Mouse (Mus musculus) hindbrain, embryonic 15.5 days (tissue): Measurements from ENCODE around the gene Rmnd5b. TPM values are rescaled to one million over a fixed set of nuclear protein-coding genes. Genes with fewer than 3 reads are reported as not detected.

ENCODE experiments used
- ATAC-seq: fragments of 200-750 bp; cut with Nextera tagmentation; 2 replicates; pipeline ENCODE4 v1.8.0; 2017; ENCODE audit warnings: low read depth, moderate number of reproducible peaks, moderate TSS enrichment; ENCODE audit not compliant: low FRiP score
- H3K27ac ChIP-seq: fragments of 300-500 bp; sonication (generic); replicated peaks from 2 replicates; pipeline ENCODE4 v1.5.1; 2015; ENCODE audit warnings: mild to moderate bottlenecking, inconsistent platforms
- H3K27me3 ChIP-seq: fragments of 300-500 bp; sonication (generic); 2 replicates; pipeline ENCODE4 v1.6.1; 2015; ENCODE audit warnings: control low read depth, inconsistent platforms
- H3K36me3 ChIP-seq: fragments of 300-500 bp; sonication (generic); 2 replicates; pipeline ENCODE4 v1.6.1; 2015; ENCODE audit warnings: control low read depth, inconsistent platforms
- H3K4me1 ChIP-seq: fragments of 300-500 bp; sonication (generic); replicated peaks from 2 replicates; pipeline ENCODE4 v1.6.1; 2015; ENCODE audit warnings: control low read depth, inconsistent platforms
- H3K4me2 ChIP-seq: fragments of 300-500 bp; sonication (generic); 2 replicates; pipeline ENCODE4 v1.6.1; 2015; ENCODE audit warnings: moderate library complexity, mild to moderate bottlenecking, inconsistent platforms
- H3K4me3 ChIP-seq: fragments of 300-500 bp; sonication (generic); 2 replicates; pipeline ENCODE4 v1.5.1; 2015; ENCODE audit warnings: mild to moderate bottlenecking, inconsistent platforms
- H3K9ac ChIP-seq: fragments of 300-500 bp; sonication (generic); 2 replicates; pipeline ENCODE4 v1.6.1; 2015; ENCODE audit warnings: inconsistent platforms
- H3K9me3 ChIP-seq: fragments of 300-500 bp; sonication (generic); 2 replicates; pipeline ENCODE4 v1.6.1; 2016; ENCODE audit warnings: control low read depth, inconsistent platforms
- WGBS: fragments of 180-500 bp; shearing (Covaris S2); methylation state at CpG from one replicate; pipeline ENCODE4 v1.1.7; 2015; 5-methylcytosine and 5-hydroxymethylcytosine counted together
- polyA plus RNA-seq: library from polyadenylated mRNA; unstranded; fragments of >200 nt; fragmentation: Nextera tagmentation; extraction: Ambion mirVana; gene quantifications from 2 replicates; pipeline ENCODE4 v1.2.1, GENCODE M21; 2015

The Rmnd5b gene
- polyA plus RNA-seq, 1 experiment from 2014 or later: 79.6 TPM

GRCm38 (mm10) chr11:51658705-51659104 lies 23.0 kb upstream of the Rmnd5b start:
- no peaks in the 10 kb centered on the region for H3K9me3 ChIP-seq
- 0 out of 2 replicates have a peak, but pooled peaks cover 3% of the 10 kb centered on the region for H3K4me1 ChIP-seq
- no peak overlapping the region for H3K4me3 ChIP-seq
- ATAC-seq: peak; percentile 34; the same call in 1 of the 2 replicates
- H3K27me3 ChIP-seq: no peaks in the 10 kb centered on the region
- H3K4me2 ChIP-seq: no peak overlapping the region
- H3K27ac ChIP-seq: no peak overlapping the region
- WGBS: 51% methylated on average over 6 of the region's 6 CpGs
- no peak overlapping the region for H3K9ac ChIP-seq
- no peaks in the 10 kb centered on the region for H3K36me3 ChIP-seq

- Histone ChIP-seq H3K4me3 (no peak overlapping the region), H3K27ac (no peak overlapping the region), H3K4me2 (no peak overlapping the region), H3K9me3 (no peaks in the 10 kb centered on the region), H3K9ac (no peak overlapping the region), H3K27me3 (no peaks in the 10 kb centered on the region), H3K36me3 (no peaks in the 10 kb centered on the region), H3K4me1 (0 out of 2 replicates have a peak, but pooled peaks cover 3% of the 10 kb centered on the region)
- WGBS: 61% methylated on average over 7 of the region's 7 CpGs
- no peak for ATAC-seq
These were observed 22.6 kb upstream of the Rmnd5b start for GRCm38 (mm10) chr11:51658291-51658690.

GRCm38 (mm10) chr11:51656798-51657521 lies 21.3 kb upstream of the Rmnd5b start:
- no peaks in the 10 kb centered on the region for H3K9me3 ChIP-seq
- H3K4me3 ChIP-seq: no peak overlapping the region
- WGBS: 81% methylated on average over 10 of the region's 10 CpGs
- H3K27me3 ChIP-seq: peaks cover 4% of the 10 kb centered on the region; the same call in 1 of the 2 replicates
- H3K4me2 ChIP-seq: no peak overlapping the region
- no peaks in the 10 kb centered on the region for H3K36me3 ChIP-seq
- H3K27ac ChIP-seq: no peak overlapping the region
- no peak overlapping the region for H3K9ac ChIP-seq
- H3K4me1 ChIP-seq: 0 out of 2 replicates have a peak, but pooled peaks cover 3% of the 10 kb centered on the region
- no peak for ATAC-seq

GRCm38 (mm10) chr11:51654891-51655290 lies 19.2 kb upstream of the Rmnd5b start:
- no peak for ATAC-seq
- Histone ChIP-seq H3K9ac (no peak overlapping the region), H3K4me1 (peaks cover 10% of the 10 kb centered on the region), H3K27me3 (peaks cover 7% of the 10 kb centered on the region; the same call in 1 of the 2 replicates), H3K27ac (no peak overlapping the region), H3K4me2 (no peak overlapping the region), H3K9me3 (no peaks in the 10 kb centered on the region), H3K36me3 (no peaks in the 10 kb centered on the region), H3K4me3 (no peak overlapping the region)
- WGBS: 94% methylated on average over 3 of the region's 3 CpGs

- Histone ChIP-seq H3K4me3 (no peak overlapping the region), H3K4me2 (no peak overlapping the region), H3K27me3 (peaks cover 7% of the 10 kb centered on the region; the same call in 1 of the 2 replicates), H3K9ac (no peak overlapping the region), H3K27ac (no peak overlapping the region), H3K4me1 (peaks cover 21% of the 10 kb centered on the region), H3K9me3 (no peaks in the 10 kb centered on the region), H3K36me3 (no peaks in the 10 kb centered on the region)
- WGBS: 89% methylated on average over 6 of the region's 6 CpGs
- ATAC-seq: no peak
These were observed 18.0 kb upstream of the Rmnd5b start for GRCm38 (mm10) chr11:51653736-51654135.

GRCm38 (mm10) chr11:51652889-51653418 lies 17.3 kb upstream of the Rmnd5b start:
- peaks cover 7% of the 10 kb centered on the region; the same call in 1 of the 2 replicates for H3K27me3 ChIP-seq
- WGBS: 93% methylated on average over 4 of the region's 4 CpGs

GRCm38 (mm10) chr11:51650691-51651515 lies 15.2 kb upstream of the Rmnd5b start, which contains the start of the genes N4bp3 and D930048N14Rik:
Gene N4bp3 (minus strand): TSS chr11:51650842.
Gene D930048N14Rik (plus strand): TSS chr11:51650954.
- Histone ChIP-seq H3K9me3 (no peaks in the 10 kb centered on the region), H3K27me3 (peaks cover 7% of the 10 kb centered on the region; the same call in 1 of the 2 replicates), H3K4me1 (peaks cover 24% of the 10 kb centered on the region), H3K36me3 (no peaks in the 10 kb centered on the region), H3K9ac (peak within 1 kb of the TSS; percentile 72), H3K4me3 (peak within 1 kb of the TSS; percentile 66), H3K4me2 (peak within 1 kb of the TSS; percentile 97), H3K27ac (peak within 1 kb of the TSS; percentile 6)
- WGBS: under 1% methylated on average over 63 of the region's 70 CpGs
- peak; percentile 76 for ATAC-seq

More at GRCm38 (mm10) chr11:51652889-51653418, 17.3 kb upstream of the Rmnd5b start:
- Histone ChIP-seq H3K36me3 (no peaks in the 10 kb centered on the region), H3K4me1 (peaks cover 24% of the 10 kb centered on the region), H3K4me2 (no peak overlapping the region), H3K9me3 (no peaks in the 10 kb centered on the region), H3K4me3 (no peak overlapping the region), H3K9ac (no peak overlapping the region), H3K27ac (no peak overlapping the region)
- no peak for ATAC-seq

GRCm38 (mm10) chr11:51650261-51650660 lies 14.6 kb upstream of the Rmnd5b start:
- peak; percentile 21; the same call in 1 of the 2 replicates for ATAC-seq
- WGBS: under 1% methylated on average over 30 of the region's 30 CpGs
- Histone ChIP-seq H3K27ac (peak overlapping the region; percentile 6; the same call in 1 of the 2 replicates), H3K36me3 (no peaks in the 10 kb centered on the region), H3K4me3 (peak overlapping the region; percentile 66), H3K27me3 (peaks cover 7% of the 10 kb centered on the region; the same call in 1 of the 2 replicates), H3K4me1 (peaks cover 31% of the 10 kb centered on the region), H3K4me2 (peak overlapping the region; percentile 97), H3K9me3 (no peaks in the 10 kb centered on the region), H3K9ac (peak overlapping the region; percentile 72)

- Histone ChIP-seq H3K4me1 (peaks cover 35% of the 10 kb centered on the region), H3K36me3 (no peaks in the 10 kb centered on the region), H3K9me3 (no peaks in the 10 kb centered on the region), H3K4me3 (peak overlapping the region; percentile 66), H3K27ac (no peak overlapping the region), H3K9ac (peak overlapping the region; percentile 72), H3K27me3 (peaks cover 7% of the 10 kb centered on the region; the same call in 1 of the 2 replicates), H3K4me2 (peak overlapping the region; percentile 97)
- WGBS: 5% methylated on average over 7 of the region's 7 CpGs
- ATAC-seq: no peak
These were observed 14.1 kb upstream of the Rmnd5b start for GRCm38 (mm10) chr11:51649889-51650199.

- 0 out of 2 replicates have a peak, but pooled peaks cover 2% of the 10 kb centered on the region for H3K36me3 ChIP-seq
- WGBS: 23% methylated on average over 11 of the region's 11 CpGs
- no peak for ATAC-seq
- peak overlapping the region; percentile 72 for H3K9ac ChIP-seq
- peaks cover 36% of the 10 kb centered on the region for H3K4me1 ChIP-seq
- peaks cover 7% of the 10 kb centered on the region; the same call in 1 of the 2 replicates for H3K27me3 ChIP-seq
- peak overlapping the region; percentile 66 for H3K4me3 ChIP-seq
- no peak overlapping the region for H3K27ac ChIP-seq
- H3K9me3 ChIP-seq: no peaks in the 10 kb centered on the region
- peak overlapping the region; percentile 97 for H3K4me2 ChIP-seq
These were observed 13.6 kb upstream of the Rmnd5b start for GRCm38 (mm10) chr11:51649111-51649888.

- Histone ChIP-seq H3K27ac (no peak overlapping the region), H3K4me2 (peak overlapping the region; percentile 97), H3K36me3 (0 out of 2 replicates have a peak, but pooled peaks cover 3% of the 10 kb centered on the region), H3K4me1 (peaks cover 42% of the 10 kb centered on the region), H3K9me3 (no peaks in the 10 kb centered on the region), H3K9ac (no peak overlapping the region), H3K4me3 (no peak overlapping the region), H3K27me3 (peaks cover 7% of the 10 kb centered on the region; the same call in 1 of the 2 replicates)
- ATAC-seq: no peak
- WGBS: 4% methylated on average over 3 of the region's 3 CpGs
These were observed 12.9 kb upstream of the Rmnd5b start for GRCm38 (mm10) chr11:51648566-51648965.
